Mouse (Mus musculus): Measurements from ENCODE around the gene Trim37. TPM values are rescaled to one million over a fixed set of nuclear protein-coding genes. Genes with fewer than 3 reads are reported as not detected.

The Trim37 gene
- polyA plus RNA-seq, 2 experiments, result 12.3 to 21.9 TPM

DNA sequence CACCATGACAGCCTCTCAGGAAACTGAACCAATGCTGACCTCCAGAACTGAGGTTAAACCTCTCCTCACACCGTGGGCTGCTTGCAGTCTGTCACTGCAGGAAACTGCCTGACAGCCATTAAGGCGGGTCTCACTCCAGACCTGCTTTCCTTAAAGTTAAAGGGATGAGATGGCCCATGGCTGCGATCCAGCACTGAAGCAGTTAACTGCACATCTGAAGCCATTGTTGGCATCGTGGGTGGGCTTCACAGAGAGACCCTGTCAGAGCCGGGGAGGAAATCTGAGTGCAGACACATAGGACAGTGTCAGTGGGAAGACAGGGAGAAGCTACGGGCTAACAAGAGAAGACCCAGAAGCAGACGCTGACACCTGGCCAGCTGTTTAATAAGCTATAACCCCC is 137.1 kb downstream of the Trim37 start:
- Histone ChIP-seq H3K27ac (replicated peaks; ENCODE audit: low read depth, low read length) (no peak overlapping the region), H3K4me2 (replicated peaks; ENCODE audit: low read depth, low read length, severe bottlenecking) (no peak overlapping the region), H3K9ac (ENCODE audit: low read depth, low read length, severe bottlenecking) (no peak overlapping the region), H3K4me1 (ENCODE audit: control insufficient read depth, insufficient read depth, low read length) (no peaks in the 10 kb centered on the region), H3K4me3 (replicated peaks; ENCODE audit: low read length) (no peak overlapping the region), H3K27me3 (ENCODE audit: control insufficient read depth, insufficient read depth, low read length) (no peaks in the 10 kb centered on the region), H3K9me3 (ENCODE audit: control insufficient read depth, low read length) (no peaks in the 10 kb centered on the region), H3K36me3 (ENCODE audit: control insufficient read depth, insufficient read depth, low read length) (no peaks in the 10 kb centered on the region)
- DNase-seq (ENCODE audit: low spot score) (no peak), ATAC-seq (ENCODE audit: low FRiP score, low read depth) (no peak)
- no peak for TF ChIP-seq POLR2A (IDR thresholded peaks at IDR 0.05; ENCODE audit: borderline replicate concordance, extremely low read depth, insufficient read depth, insufficient read length)
- 18% methylated on average over 7 of the region's 7 CpGs for WGBS

DNA sequence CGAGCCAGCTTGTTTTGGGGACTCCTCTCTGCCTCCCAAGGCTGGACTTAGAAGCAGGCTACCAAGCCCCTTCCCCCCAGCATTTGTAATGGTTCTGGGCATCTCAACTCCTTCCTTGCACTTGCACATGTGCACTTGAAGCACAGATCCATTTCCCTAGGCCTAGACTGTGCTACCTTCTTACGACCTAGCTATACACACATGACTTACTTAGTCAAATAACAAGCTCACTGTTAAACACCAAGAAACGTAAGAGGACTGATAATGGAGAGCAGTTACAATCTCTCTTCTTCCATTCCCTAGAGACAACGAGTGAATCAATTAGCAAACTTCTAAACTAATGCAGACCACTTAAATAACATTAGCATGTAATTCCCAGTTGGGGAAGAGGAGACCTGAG is 139.4 kb downstream of the Trim37 start:
- Histone ChIP-seq H3K27ac (replicated peaks; ENCODE audit: low read depth, low read length) (no peak overlapping the region), H3K9me3 (ENCODE audit: control insufficient read depth, low read length) (no peaks in the 10 kb centered on the region), H3K27me3 (ENCODE audit: control insufficient read depth, insufficient read depth, low read length) (no peaks in the 10 kb centered on the region), H3K4me1 (ENCODE audit: control insufficient read depth, insufficient read depth, low read length) (peaks cover 5% of the 10 kb centered on the region; the same call in 1 of the 2 replicates), H3K4me2 (replicated peaks; ENCODE audit: low read depth, low read length, severe bottlenecking) (no peak overlapping the region), H3K36me3 (ENCODE audit: control insufficient read depth, insufficient read depth, low read length) (no peaks in the 10 kb centered on the region), H3K4me3 (replicated peaks; ENCODE audit: low read length) (no peak overlapping the region), H3K9ac (ENCODE audit: low read depth, low read length, severe bottlenecking) (no peak overlapping the region)
- DNase-seq (ENCODE audit: low spot score) (no peak), ATAC-seq (ENCODE audit: low FRiP score, low read depth) (no peak)
- WGBS, result 67% methylated on average over 4 of the region's 4 CpGs
- TF ChIP-seq POLR2A (IDR thresholded peaks at IDR 0.05; ENCODE audit: borderline replicate concordance, extremely low read depth, insufficient read depth, insufficient read length), result no peak

DNA sequence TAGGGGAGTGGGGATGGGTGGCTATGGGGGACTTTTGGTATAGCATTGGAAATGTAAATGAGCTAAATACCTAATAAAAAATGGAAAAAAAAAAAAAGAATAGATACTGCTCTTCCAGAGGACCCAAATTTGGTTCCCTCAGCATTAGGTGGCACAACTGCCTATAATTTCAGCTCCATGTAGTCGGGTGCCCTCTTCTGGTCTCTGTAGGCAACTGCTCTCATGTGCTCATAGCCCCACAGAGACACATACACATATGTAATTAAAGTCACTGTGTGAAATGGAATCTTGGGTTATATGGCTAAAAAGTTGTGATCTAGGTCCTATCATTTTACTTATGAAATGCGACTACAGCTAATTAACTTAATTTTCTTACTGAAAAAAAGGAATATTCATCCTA is 141.9 kb downstream of the Trim37 start:
- no peak for ATAC-seq (ENCODE audit: low FRiP score, low read depth)
- Histone ChIP-seq H3K36me3 (ENCODE audit: control insufficient read depth, insufficient read depth, low read length) (no peaks in the 10 kb centered on the region), H3K9ac (ENCODE audit: low read depth, low read length, severe bottlenecking) (no peak overlapping the region), H3K27ac (replicated peaks; ENCODE audit: low read depth, low read length) (no peak overlapping the region), H3K4me1 (ENCODE audit: control insufficient read depth, insufficient read depth, low read length) (peaks cover 5% of the 10 kb centered on the region; the same call in 1 of the 2 replicates), H3K27me3 (ENCODE audit: control insufficient read depth, insufficient read depth, low read length) (no peaks in the 10 kb centered on the region), H3K9me3 (ENCODE audit: control insufficient read depth, low read length) (no peaks in the 10 kb centered on the region), H3K4me3 (replicated peaks; ENCODE audit: low read length) (no peak overlapping the region), H3K4me2 (replicated peaks; ENCODE audit: low read depth, low read length, severe bottlenecking) (no peak overlapping the region)
- TF ChIP-seq POLR2A (IDR thresholded peaks at IDR 0.05; ENCODE audit: borderline replicate concordance, extremely low read depth, insufficient read depth, insufficient read length), result no peak
- no peak for DNase-seq (ENCODE audit: low spot score)
- 73% methylated on average over 2 of the region's 2 CpGs for WGBS

MicroRNA genes within 50 kb of the gene (microRNA counts, 519-probe panel; counts per million panel counts)
- microRNA mmu-miR-301a, result 4,413 counts per million, percentile 88 among the panel's probes with 10 or more counts

Small RNA genes lying within 50 kb of the gene (microRNA-seq; reads per million reads assigned to microRNA genes)
- 1,633 reads per million, percentile 76 among the genes with 10 or more reads in this experiment for gene Mir301

Other genes with a start within 250 kb of the Trim37 start
- gene Ypel2, start 133.4 kb upstream of the Trim37 start, polyA plus RNA-seq (2012; rRNA removed), result 9.2 TPM in 2 replicates
- 6.8 and 8.4 TPM in 2 replicates for gene Ypel2, start 133.4 kb upstream of the Trim37 start, polyA plus RNA-seq (2014; fragmentation: Nextera tagmentation; extraction: Ambion mirVana)
- gene Gdpd1, start 53.0 kb upstream of the Trim37 start, polyA plus RNA-seq (2012; rRNA removed), result 8.1 and 8.8 TPM in 2 replicates
- 19.3 and 22.0 TPM in 2 replicates for gene Gdpd1, start 53.0 kb upstream of the Trim37 start, polyA plus RNA-seq (2014; fragmentation: Nextera tagmentation; extraction: Ambion mirVana)
- gene Smg8, start 40.3 kb upstream of the Trim37 start, polyA plus RNA-seq (2012; rRNA removed), result 18.6 and 19.5 TPM in 2 replicates
- 20.3 and 21.5 TPM in 2 replicates for gene Smg8, start 40.3 kb upstream of the Trim37 start, polyA plus RNA-seq (2014; fragmentation: Nextera tagmentation; extraction: Ambion mirVana)
- gene Prr11, start 18.4 kb upstream of the Trim37 start, polyA plus RNA-seq (2012; rRNA removed), result 13.9 and 16.0 TPM in 2 replicates
- 9.9 and 10.6 TPM in 2 replicates for gene Prr11, start 18.4 kb upstream of the Trim37 start, polyA plus RNA-seq (2014; fragmentation: Nextera tagmentation; extraction: Ambion mirVana)
- gene Ska2, start 17.8 kb upstream of the Trim37 start, polyA plus RNA-seq (2012; rRNA removed), result 56.9 and 58.2 TPM in 2 replicates
- gene Ska2, start 17.8 kb upstream of the Trim37 start, polyA plus RNA-seq (2014; fragmentation: Nextera tagmentation; extraction: Ambion mirVana), result 50.6 and 56.4 TPM in 2 replicates
- 2.7 and 3.1 TPM in 2 replicates for gene Ppm1e, start 231.9 kb downstream of the Trim37 start, polyA plus RNA-seq (2012; rRNA removed)
- gene Ppm1e, start 231.9 kb downstream of the Trim37 start, polyA plus RNA-seq (2014; fragmentation: Nextera tagmentation; extraction: Ambion mirVana), result 2.6 and 3.4 TPM in 2 replicates

Measured in limb, embryonic 14.5 days (tissue).